Mouse (Mus musculus) midbrain, embryonic 13.5 days (tissue): ENCODE data around the gene Wdr91. TPM values are rescaled to one million over a fixed set of nuclear protein-coding genes. Genes with fewer than 3 reads are reported as not detected.

Experiments
- ATAC-seq: fragments of 200-750 bp; cut with Nextera tagmentation; 2 replicates; pipeline ENCODE4 v1.8.0; 2017; ENCODE audit warnings: mild to moderate bottlenecking, moderate TSS enrichment, moderate library complexity
- H3K27ac ChIP-seq: fragments of 300-500 bp; sonication (generic); 2 replicates; pipeline ENCODE4 v1.5.1; 2015; ENCODE audit warnings: inconsistent platforms, mild to moderate bottlenecking, moderate library complexity
- H3K27me3 ChIP-seq: fragments of 300-500 bp; sonication (generic); 2 replicates; pipeline ENCODE4 v1.6.1; 2015; ENCODE audit warnings: mild to moderate bottlenecking, inconsistent platforms
- H3K36me3 ChIP-seq: fragments of 300-500 bp; sonication (generic); 2 replicates; pipeline ENCODE4 v1.6.1; 2015; ENCODE audit warnings: mild to moderate bottlenecking, inconsistent platforms
- H3K4me1 ChIP-seq: fragments of 300-500 bp; sonication (generic); replicated peaks from 2 replicates; pipeline ENCODE4 v1.6.1; 2015; ENCODE audit warnings: inconsistent platforms
- H3K4me2 ChIP-seq: fragments of 300-500 bp; sonication (generic); replicated peaks from 2 replicates; pipeline ENCODE4 v1.6.1; 2015; ENCODE audit warnings: moderate library complexity, mild to moderate bottlenecking, inconsistent platforms
- H3K4me3 ChIP-seq: fragments of 300-500 bp; sonication (generic); replicated peaks from 2 replicates; pipeline ENCODE4 v1.5.1; 2015; ENCODE audit warnings: mild to moderate bottlenecking, inconsistent platforms
- H3K9ac ChIP-seq: fragments of 300-500 bp; sonication (generic); replicated peaks from 2 replicates; pipeline ENCODE4 v1.6.1; 2015; ENCODE audit warnings: mild to moderate bottlenecking, inconsistent platforms
- H3K9me3 ChIP-seq: fragments of 300-500 bp; sonication (generic); 2 replicates; pipeline ENCODE4 v1.6.1; 2016; ENCODE audit warnings: mild to moderate bottlenecking, inconsistent platforms
- WGBS: fragments of 180-500 bp; shearing (Covaris S2); methylation state at CpG from one replicate; pipeline ENCODE4 v1.1.7; 2015; 5-methylcytosine and 5-hydroxymethylcytosine counted together
- polyA plus RNA-seq: library from polyadenylated mRNA; unstranded; fragments of >200 nt; fragmentation: Nextera tagmentation; extraction: Ambion mirVana; gene quantifications from 2 replicates; pipeline ENCODE4 v1.2.1, GENCODE M21; 2015

Gene Wdr91
- polyA plus RNA-seq, 1 experiment from 2014 or later, result 12.0 TPM

GRCm38 (mm10) chr6:34913341-34914040 lies 2.8 kb upstream of the Wdr91 start:
- H3K4me3 ChIP-seq, result no peak overlapping the region
- no peak overlapping the region for H3K27ac ChIP-seq
- no peak overlapping the region for H3K9ac ChIP-seq
- H3K36me3 ChIP-seq, result no peaks in the 10 kb centered on the region
- no peak overlapping the region for H3K4me2 ChIP-seq
- H3K9me3 ChIP-seq, result no peaks in the 10 kb centered on the region
- H3K4me1 ChIP-seq, result peaks cover 18% of the 10 kb centered on the region
- WGBS, result 89% methylated on average over 13 of the region's 13 CpGs
- H3K27me3 ChIP-seq, result no peaks in the 10 kb centered on the region
- ATAC-seq, result no peak

- no peaks in the 10 kb centered on the region for H3K27me3 ChIP-seq
- H3K36me3 ChIP-seq, result peaks cover 33% of the 10 kb centered on the region
- peak overlapping the region; percentile 85 for H3K27ac ChIP-seq
- no peaks in the 10 kb centered on the region for H3K9me3 ChIP-seq
- H3K9ac ChIP-seq, result peak overlapping the region; percentile 75
- peaks cover 22% of the 10 kb centered on the region for H3K4me1 ChIP-seq
- H3K4me2 ChIP-seq, result peak overlapping the region; percentile 78
- H3K4me3 ChIP-seq, result peak overlapping the region; percentile 77
- no peak for ATAC-seq
- 53% methylated on average over 8 of the region's 8 CpGs for WGBS
Observed at GRCm38 (mm10) chr6:34909631-34910345, 888 bp downstream of the Wdr91 start.

- H3K9ac ChIP-seq, result 0 out of 2 replicates have a peak overlapping the region, but pooled peaks have one; percentile 23
- no peak for ATAC-seq
- 90% methylated on average over 18 of the region's 18 CpGs for WGBS
- H3K36me3 ChIP-seq, result peaks cover 47% of the 10 kb centered on the region
- H3K4me2 ChIP-seq, result no peak overlapping the region
- no peaks in the 10 kb centered on the region for H3K27me3 ChIP-seq
- H3K27ac ChIP-seq, result no peak overlapping the region
- H3K9me3 ChIP-seq, result no peaks in the 10 kb centered on the region
- peaks cover 22% of the 10 kb centered on the region for H3K4me1 ChIP-seq
- H3K4me3 ChIP-seq, result no peak overlapping the region
Observed at GRCm38 (mm10) chr6:34907696-34908260, 2.9 kb downstream of the Wdr91 start.

GRCm38 (mm10) chr6:34907121-34907614 lies 3.5 kb downstream of the Wdr91 start:
- Histone ChIP-seq H3K9ac (no peak overlapping the region), H3K4me2 (no peak overlapping the region), H3K4me1 (peaks cover 23% of the 10 kb centered on the region), H3K27ac (no peak overlapping the region), H3K9me3 (no peaks in the 10 kb centered on the region), H3K27me3 (no peaks in the 10 kb centered on the region), H3K4me3 (no peak overlapping the region), H3K36me3 (peaks cover 54% of the 10 kb centered on the region)
- ATAC-seq, result no peak
- WGBS, result 74% methylated on average over 2 of the region's 2 CpGs

GRCm38 (mm10) chr6:34906661-34907060 lies 4.0 kb downstream of the Wdr91 start:
- 91% methylated on average over 4 of the region's 4 CpGs for WGBS
- Histone ChIP-seq H3K4me1 (peaks cover 26% of the 10 kb centered on the region), H3K36me3 (peaks cover 58% of the 10 kb centered on the region), H3K27ac (no peak overlapping the region), H3K9me3 (no peaks in the 10 kb centered on the region), H3K4me2 (no peak overlapping the region), H3K27me3 (no peaks in the 10 kb centered on the region), H3K9ac (no peak overlapping the region), H3K4me3 (no peak overlapping the region)
- no peak for ATAC-seq

- no peak overlapping the region for H3K9ac ChIP-seq
- no peak overlapping the region for H3K4me3 ChIP-seq
- peaks cover 26% of the 10 kb centered on the region for H3K4me1 ChIP-seq
- no peak overlapping the region for H3K27ac ChIP-seq
- WGBS, result 87% methylated on average over 2 of the region's 2 CpGs
- peaks cover 62% of the 10 kb centered on the region for H3K36me3 ChIP-seq
- no peak overlapping the region for H3K4me2 ChIP-seq
- no peaks in the 10 kb centered on the region for H3K9me3 ChIP-seq
- no peak for ATAC-seq
- no peaks in the 10 kb centered on the region for H3K27me3 ChIP-seq
Observed at GRCm38 (mm10) chr6:34906125-34906524, 4.6 kb downstream of the Wdr91 start.

- ATAC-seq, result no peak
- H3K4me2 ChIP-seq, result no peak overlapping the region
- 95% methylated on average over 6 of the region's 6 CpGs for WGBS
- H3K27ac ChIP-seq, result no peak overlapping the region
- H3K9ac ChIP-seq, result no peak overlapping the region
- H3K4me1 ChIP-seq, result peaks cover 17% of the 10 kb centered on the region
- H3K4me3 ChIP-seq, result no peak overlapping the region
- no peaks in the 10 kb centered on the region for H3K27me3 ChIP-seq
- H3K9me3 ChIP-seq, result no peaks in the 10 kb centered on the region
- peaks cover 79% of the 10 kb centered on the region for H3K36me3 ChIP-seq
Observed at GRCm38 (mm10) chr6:34904361-34904760, 6.3 kb downstream of the Wdr91 start.

GRCm38 (mm10) chr6:34903851-34904250 lies 6.8 kb downstream of the Wdr91 start:
- Histone ChIP-seq H3K4me2 (no peak overlapping the region), H3K27ac (no peak overlapping the region), H3K4me1 (peaks cover 12% of the 10 kb centered on the region), H3K36me3 (peaks cover 84% of the 10 kb centered on the region), H3K27me3 (no peaks in the 10 kb centered on the region), H3K9ac (no peak overlapping the region), H3K4me3 (no peak overlapping the region), H3K9me3 (no peaks in the 10 kb centered on the region)
- WGBS, result 90% methylated on average over 10 of the region's 10 CpGs
- ATAC-seq, result no peak

GRCm38 (mm10) chr6:34903441-34903840 lies 7.2 kb downstream of the Wdr91 start:
- no peak overlapping the region for H3K9ac ChIP-seq
- no peak overlapping the region for H3K4me2 ChIP-seq
- ATAC-seq, result no peak
- H3K27ac ChIP-seq, result no peak overlapping the region
- H3K9me3 ChIP-seq, result no peaks in the 10 kb centered on the region
- H3K27me3 ChIP-seq, result no peaks in the 10 kb centered on the region
- H3K36me3 ChIP-seq, result peaks cover 85% of the 10 kb centered on the region
- no peak overlapping the region for H3K4me3 ChIP-seq
- peaks cover 9% of the 10 kb centered on the region; the same call in 1 of the 2 replicates for H3K4me1 ChIP-seq
- WGBS, result 85% methylated on average over 5 of the region's 5 CpGs

GRCm38 (mm10) chr6:34902578-34902977 lies 8.1 kb downstream of the Wdr91 start:
- no peak for ATAC-seq
- no peak overlapping the region for H3K4me2 ChIP-seq
- peaks cover 87% of the 10 kb centered on the region for H3K36me3 ChIP-seq
- H3K27me3 ChIP-seq, result no peaks in the 10 kb centered on the region
- no peak overlapping the region for H3K9ac ChIP-seq
- no peaks in the 10 kb centered on the region for H3K9me3 ChIP-seq
- no peak overlapping the region for H3K4me3 ChIP-seq
- peaks cover 5% of the 10 kb centered on the region; the same call in 1 of the 2 replicates for H3K4me1 ChIP-seq
- 92% methylated on average over 7 of the region's 7 CpGs for WGBS
- H3K27ac ChIP-seq, result no peak overlapping the region

GRCm38 (mm10) chr6:34901911-34902444 lies 8.7 kb downstream of the Wdr91 start:
- WGBS, result 67% methylated on average over 9 of the region's 9 CpGs
- ATAC-seq, result no peak
- peaks cover 87% of the 10 kb centered on the region for H3K36me3 ChIP-seq

GRCm38 (mm10) chr6:34900990-34901389 lies 9.7 kb downstream of the Wdr91 start:
- Histone ChIP-seq H3K4me1 (peaks cover 5% of the 10 kb centered on the region; the same call in 1 of the 2 replicates), H3K9me3 (no peaks in the 10 kb centered on the region), H3K4me3 (no peak overlapping the region), H3K27me3 (no peaks in the 10 kb centered on the region), H3K36me3 (peaks cover 82% of the 10 kb centered on the region), H3K4me2 (no peak overlapping the region), H3K9ac (no peak overlapping the region), H3K27ac (no peak overlapping the region)
- ATAC-seq, result no peak
- WGBS, result 83% methylated on average over 2 of the region's 2 CpGs

More at GRCm38 (mm10) chr6:34901911-34902444, 8.7 kb downstream of the Wdr91 start:
- H3K9me3 ChIP-seq, result no peaks in the 10 kb centered on the region
- no peak overlapping the region for H3K9ac ChIP-seq
- H3K4me3 ChIP-seq, result no peak overlapping the region
- H3K4me1 ChIP-seq, result peaks cover 5% of the 10 kb centered on the region; the same call in 1 of the 2 replicates
- no peak overlapping the region for H3K4me2 ChIP-seq
- H3K27ac ChIP-seq, result no peak overlapping the region
- no peaks in the 10 kb centered on the region for H3K27me3 ChIP-seq
